Mouse (Mus musculus): ENCODE results near the gene Rnf220. TPM values are rescaled to one million over a fixed set of nuclear protein-coding genes. Genes with fewer than 3 reads are reported as not detected.
A peak's percentile ranks its signal among the peaks of the same experiment; 100 is the strongest.

The Rnf220 gene
- total RNA-seq, 2 experiments from 2014 or later: 40.6 to 84.3 TPM

DNA sequence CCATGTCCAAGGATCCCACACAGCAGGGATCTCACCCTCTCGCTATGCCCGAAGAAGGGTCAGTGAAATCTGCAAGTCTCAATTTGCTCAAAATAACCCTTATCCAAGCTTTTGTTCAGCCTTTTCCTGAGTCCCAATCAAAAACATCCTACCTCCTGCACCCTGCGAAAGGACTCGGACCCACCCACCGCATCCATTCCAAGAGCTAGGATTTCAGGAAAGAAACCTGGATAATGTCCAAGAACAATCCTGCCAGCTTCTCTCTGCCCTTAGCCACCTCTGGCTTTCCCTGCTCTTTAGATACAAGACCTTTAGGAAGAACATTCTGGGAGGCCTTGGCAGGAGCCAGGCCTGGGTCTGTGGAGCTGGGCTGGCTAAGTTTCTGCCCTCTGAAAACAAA is 144.8 kb downstream of the Rnf220 start:
- ATAC-seq (ENCODE audit: poor library complexity, severe bottlenecking): no peak

DNA sequence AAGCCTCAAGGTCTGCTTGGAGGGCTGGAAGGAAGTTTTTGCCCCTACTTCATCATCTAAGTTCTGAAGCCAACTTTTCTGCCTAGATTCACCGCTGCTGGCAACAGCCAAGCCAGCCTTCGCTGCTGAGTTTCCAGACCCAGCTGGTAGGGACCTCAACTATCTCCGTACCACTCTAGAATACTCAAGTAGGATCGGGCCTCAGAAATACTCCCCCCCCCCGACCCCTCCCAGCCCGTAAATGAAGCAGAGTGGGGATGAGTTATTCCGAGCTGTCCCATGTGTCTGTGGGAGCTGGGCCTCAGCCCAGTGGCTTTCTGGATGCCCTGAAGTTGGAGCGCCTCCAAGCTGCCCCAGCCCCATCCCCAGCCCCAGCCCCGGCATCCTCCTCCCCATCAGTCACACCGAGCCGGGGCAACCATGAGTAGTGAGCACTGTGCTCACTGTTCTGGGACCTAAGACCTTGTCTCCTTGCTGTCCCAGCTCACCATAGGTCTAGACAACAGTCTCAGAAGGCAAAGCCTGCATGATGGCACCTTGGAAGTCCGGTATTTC is 146.6 kb downstream of the Rnf220 start:
- ATAC-seq (ENCODE audit: poor library complexity, severe bottlenecking): no peak

DNA sequence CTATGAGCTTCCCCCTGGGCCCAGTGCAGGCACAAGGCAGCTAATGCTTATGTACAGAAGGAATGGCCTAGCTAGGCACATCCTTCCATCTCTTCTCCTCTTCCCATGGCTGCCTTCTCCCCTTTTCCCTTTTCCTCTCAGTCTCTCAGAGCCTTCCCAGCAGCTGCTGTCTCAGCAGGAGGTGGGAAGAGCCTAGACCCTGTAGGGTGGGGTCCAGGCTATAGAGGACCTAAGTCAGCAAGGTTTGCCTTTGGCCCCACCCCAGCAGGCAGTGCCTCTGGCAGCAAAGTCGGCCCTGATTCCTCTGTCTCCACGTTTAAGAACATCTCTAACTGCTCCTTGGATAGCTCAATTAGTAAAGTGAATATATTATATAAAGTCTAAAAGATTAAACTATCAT is 147.5 kb downstream of the Rnf220 start:
- no peak for ATAC-seq (ENCODE audit: poor library complexity, severe bottlenecking)

DNA sequence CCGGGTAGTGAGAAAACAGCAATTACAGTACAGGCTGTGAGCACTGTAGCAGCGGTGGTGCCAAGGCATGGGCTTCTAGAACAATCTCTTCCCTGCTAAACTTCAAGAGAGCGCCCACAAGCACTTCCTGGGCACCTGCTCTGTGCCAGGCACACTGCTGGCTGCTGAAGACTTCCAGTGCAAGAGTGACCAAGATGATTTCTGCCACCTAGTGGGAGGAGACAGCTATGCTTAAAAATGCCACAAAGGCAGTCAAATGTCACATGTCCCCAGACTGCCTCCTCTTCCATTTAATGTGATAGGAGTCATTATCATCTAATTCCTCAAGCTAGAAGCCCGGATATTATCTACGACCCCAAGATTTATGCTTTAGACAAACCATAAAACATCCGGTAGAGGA is 150.8 kb downstream of the Rnf220 start:
- peak; percentile 74 for ATAC-seq (ENCODE audit: poor library complexity, severe bottlenecking)

DNA sequence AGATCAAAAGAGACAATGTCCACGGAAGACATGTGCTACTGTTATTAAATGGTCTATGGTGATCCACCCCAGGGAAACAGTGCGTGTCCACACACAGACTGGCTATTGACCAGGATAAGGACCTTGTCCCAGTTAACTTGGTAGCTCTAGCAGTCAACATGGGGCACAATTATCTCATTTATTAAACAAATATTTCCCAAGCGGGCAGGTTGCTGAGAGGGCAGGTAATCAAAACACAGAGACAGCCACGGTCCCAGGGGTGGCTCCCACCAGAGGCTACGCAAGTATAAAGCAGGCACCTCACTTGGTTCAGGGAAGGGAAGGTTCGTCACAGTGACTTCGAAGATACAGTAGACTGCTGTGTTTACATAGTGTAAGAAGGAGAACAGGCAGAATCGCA is 153.5 kb downstream of the Rnf220 start:
- no peak for ATAC-seq (ENCODE audit: poor library complexity, severe bottlenecking)

DNA sequence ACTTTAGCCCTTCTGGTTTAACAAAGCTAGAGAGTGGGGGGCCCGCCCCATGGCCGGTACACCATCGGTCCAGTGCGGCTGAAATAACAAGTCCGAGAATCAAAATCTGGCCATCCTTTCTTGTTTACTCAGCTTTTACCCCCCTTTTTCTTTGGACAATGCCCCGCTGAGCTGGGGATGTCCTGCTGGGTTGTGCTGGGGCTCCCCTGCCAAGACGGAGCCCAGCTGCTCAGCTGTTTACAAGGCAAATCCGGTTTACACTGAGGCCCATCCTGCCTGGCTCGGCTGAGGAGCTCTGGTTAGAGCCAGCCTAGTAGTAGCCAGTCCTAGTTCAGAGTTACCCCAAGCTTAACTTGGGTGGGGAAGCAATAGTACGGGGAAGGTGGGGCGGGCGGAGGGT is 154.1 kb downstream of the Rnf220 start:
- ATAC-seq (ENCODE audit: poor library complexity, severe bottlenecking): no peak

DNA sequence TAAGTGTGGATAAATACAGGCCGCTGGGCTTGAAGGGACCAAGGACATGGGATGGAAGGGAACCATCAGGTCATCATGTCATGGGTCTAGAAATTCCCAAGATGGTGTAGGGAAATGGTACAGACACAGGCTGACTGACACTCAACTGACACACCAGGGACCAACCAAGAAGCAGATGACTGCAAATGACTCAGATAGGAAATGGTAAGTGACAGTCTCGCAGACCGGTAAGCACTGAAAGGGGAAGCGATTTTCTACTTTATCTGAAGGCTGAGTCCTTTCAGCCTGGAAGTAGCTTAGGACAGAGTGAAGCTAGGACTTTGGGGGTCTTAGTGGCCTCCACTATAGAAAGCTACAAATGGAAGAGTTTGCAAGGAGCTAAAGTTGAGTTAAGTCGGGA is 155.6 kb downstream of the Rnf220 start:
- ATAC-seq (ENCODE audit: poor library complexity, severe bottlenecking): 0 out of 2 replicates have a peak, but pooled peaks have one; percentile 21

DNA sequence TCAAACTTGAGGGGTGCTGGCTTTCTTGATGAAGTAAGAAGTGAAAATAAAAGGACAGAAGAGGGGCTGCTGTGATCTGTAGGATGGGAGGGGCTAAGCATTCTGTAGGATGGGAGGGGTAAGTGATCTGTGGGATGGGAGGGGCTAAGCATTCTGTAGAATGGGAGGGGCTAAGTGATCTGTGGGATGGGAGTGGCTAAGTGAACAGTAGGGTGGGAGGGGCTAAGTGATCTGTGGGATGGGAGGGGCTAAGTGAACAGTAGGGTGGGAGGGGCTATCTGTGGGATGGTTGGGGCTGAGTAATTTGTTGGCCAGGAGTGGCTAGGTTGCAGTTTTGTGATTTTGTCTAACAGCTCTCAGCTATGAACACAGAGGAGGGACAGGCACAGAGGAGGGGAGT is 157.1 kb downstream of the Rnf220 start:
- ATAC-seq (ENCODE audit: poor library complexity, severe bottlenecking): no peak

DNA sequence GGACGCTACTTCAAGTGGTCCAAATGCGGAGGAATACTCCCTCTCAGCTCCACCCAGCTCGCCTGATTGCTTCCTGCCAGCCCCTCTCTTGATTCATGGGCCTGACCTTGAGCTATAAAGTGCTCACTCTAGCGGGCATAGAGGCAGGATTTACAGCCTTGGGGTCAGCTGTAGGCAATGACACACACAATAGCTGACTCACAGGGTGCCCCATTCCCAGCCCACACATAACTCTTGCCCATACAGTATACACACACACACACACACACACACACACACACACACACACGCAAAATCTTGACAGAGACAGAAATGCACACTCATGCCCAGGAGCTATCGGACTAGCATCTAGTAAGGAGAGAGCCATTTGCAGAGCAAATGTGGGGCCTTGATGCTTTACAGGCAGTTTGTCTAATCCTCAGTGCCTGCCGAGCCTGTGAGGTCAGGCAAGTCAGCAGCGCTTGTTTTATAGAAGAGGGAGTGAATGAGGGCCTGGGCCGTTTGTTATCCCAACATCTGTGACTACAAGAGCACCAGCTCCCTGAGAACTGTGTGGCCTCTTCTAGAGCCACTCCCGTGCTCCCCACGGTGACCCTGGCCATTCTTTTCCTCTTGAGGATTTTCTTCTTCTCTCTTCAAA is 165.9 kb downstream of the Rnf220 start:
- no peak for ATAC-seq (ENCODE audit: poor library complexity, severe bottlenecking)

DNA sequence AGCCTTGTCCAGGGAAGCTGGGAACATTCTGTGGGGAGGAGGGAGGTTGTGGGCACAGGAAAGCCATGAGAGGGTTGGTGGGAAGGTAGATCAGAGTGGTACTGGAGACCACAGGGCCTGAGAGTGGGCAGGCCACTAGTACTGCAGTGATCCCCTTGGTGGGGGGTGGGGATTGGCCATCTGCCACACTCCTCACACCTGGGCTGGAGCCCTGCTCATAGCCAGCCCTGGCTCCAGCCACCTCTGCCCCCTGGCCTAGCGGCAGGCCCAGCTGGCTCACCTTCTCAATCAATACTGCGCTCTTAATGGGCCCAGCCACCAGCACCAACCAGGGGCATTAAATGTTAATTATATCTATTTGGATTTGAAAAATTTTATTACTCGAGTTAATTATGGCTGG is 166.7 kb downstream of the Rnf220 start:
- ATAC-seq (ENCODE audit: poor library complexity, severe bottlenecking): no peak

DNA sequence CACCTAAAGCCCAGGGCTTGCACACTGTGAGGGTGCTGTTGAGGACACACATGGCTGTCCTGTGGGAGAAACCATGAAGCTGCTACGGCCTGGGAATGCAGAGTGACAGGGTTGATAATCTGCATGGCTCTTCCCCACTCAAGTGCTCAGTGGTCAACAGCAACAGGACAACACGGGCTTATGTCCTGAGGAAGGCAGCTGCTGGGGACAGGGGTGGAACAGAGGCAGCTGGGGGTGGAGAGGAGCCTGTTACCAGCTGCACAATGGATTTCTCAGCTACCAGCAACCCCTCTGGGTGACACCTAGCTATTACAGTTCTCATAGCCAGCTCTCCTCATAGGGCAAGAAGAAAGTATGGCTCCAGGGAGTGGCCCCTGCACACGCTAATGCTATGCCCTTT is 169.9 kb downstream of the Rnf220 start:
- no peak for ATAC-seq (ENCODE audit: poor library complexity, severe bottlenecking)

DNA sequence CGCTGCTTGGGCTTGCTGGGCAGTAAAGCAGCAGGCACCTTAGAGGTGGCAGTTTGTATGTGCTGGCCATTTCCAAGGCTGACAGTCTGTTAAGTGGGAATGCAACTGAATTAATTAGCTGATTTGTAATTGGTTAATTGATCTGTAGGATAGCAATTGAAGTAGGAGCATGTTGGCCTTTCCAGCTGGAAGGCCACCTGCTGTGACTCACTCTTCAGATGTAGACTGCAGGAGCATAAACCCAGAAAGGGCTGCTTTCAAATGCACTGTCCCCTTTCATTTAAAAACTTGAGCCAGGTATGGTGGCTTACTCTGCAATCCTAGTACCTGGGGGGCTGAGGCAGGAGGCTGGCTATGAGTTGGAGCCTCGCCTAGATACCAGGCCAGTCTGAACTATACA is 171.8 kb downstream of the Rnf220 start:
- ATAC-seq (ENCODE audit: poor library complexity, severe bottlenecking): no peak

DNA sequence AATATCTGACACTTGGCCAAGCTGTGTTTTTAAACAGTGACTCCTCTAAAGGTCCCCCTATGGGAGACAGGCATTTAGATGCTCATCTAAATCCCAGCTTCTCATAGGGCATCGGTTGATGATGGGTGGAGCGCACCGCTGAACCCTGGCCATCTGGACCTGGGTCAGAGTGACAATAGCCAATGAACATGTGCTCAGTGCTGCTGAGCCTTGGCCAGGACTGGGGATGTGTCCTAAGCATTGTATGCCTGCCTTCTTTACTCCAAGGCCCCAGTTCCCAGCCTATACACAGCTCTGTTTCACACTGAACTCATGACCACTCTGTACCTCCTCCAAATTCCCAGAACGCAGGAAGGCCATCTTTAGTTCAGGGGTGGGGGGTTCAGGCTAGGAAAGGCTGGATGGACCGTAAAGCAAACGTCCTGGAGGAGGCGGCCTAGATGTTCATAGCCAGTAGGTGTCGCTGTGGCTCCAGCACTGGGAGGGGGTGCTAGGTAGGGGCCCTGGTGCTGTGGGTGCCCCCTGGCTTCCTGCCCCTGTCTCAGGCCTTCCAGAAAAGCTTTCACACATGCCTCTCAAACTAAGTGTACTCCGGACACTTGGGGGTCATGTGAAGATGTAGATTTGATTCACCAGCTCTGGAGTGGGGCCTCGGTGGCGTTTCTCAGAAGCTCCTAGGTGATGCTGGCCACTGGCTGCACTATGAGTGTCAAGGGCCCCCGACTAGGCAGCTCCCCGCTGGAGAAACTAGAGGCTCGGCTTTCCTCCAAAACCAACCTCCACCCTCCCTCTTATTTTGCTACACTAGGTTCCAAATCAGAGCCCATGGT is 173.1 kb downstream of the Rnf220 start:
- peak; percentile 64 for ATAC-seq (ENCODE audit: poor library complexity, severe bottlenecking)

DNA sequence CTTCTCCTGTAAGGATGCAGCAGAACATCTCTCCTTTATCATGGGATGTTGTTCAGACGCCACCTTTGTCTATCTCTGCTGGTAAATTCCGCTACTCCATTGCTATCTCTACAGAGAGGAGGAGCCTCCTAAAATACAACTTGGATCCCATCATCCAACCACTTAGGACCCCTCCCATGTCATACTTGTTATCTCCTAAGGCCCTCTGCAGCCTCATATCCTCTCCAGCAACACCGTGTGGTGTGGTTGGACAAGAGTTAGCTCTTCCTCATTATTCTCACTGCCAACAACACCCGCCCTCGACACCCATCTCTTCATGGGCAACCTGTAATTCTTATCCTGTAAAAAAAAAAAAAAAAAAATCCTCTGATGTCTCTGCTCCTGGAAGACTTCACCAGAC is 175.8 kb downstream of the Rnf220 start:
- ATAC-seq (ENCODE audit: poor library complexity, severe bottlenecking): no peak

DNA sequence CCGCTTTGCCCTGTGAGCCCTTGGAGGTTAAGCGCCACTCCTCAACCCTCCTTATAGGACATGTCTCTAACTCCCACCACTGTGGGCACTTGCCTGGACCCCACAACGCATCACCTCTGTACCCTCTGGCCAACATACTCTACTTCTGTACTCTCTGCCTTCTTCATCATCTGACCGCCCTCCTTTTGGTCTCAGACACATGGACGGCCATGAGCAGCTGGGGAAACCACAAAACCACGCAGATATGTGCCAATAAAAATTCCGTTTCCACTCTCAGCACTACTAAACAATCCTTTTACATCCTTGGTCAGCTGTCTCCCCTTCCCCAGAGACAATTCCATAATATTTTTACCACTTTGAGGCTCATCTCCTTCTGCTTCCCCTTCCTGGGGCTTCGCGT is 178.3 kb downstream of the Rnf220 start:
- no peak for ATAC-seq (ENCODE audit: poor library complexity, severe bottlenecking)

DNA sequence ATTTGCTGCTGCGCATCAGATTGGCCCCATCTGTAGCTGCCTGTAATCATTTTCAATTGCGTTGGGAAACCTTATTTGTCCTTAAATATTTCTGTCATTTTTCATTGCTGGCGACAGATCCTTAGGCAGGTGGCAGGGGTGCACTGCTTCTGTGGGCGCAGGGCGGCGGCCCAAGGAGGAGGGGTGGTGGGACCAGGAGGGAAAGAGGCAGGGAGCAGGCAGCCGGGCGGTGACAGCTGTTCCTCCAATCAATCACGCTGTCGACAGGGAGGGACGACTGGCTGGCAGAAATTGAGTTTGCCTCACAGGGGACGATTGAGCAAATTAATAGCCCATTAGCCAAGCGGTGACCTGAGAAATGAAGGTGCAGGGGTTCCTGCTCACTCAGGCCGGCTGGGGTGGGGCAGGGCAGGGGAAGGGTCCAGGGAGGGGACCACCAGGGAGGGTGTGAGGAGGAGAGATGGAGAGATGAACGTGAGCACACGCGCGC is 179.1 kb downstream of the Rnf220 start:
- ATAC-seq (ENCODE audit: poor library complexity, severe bottlenecking): no peak

DNA sequence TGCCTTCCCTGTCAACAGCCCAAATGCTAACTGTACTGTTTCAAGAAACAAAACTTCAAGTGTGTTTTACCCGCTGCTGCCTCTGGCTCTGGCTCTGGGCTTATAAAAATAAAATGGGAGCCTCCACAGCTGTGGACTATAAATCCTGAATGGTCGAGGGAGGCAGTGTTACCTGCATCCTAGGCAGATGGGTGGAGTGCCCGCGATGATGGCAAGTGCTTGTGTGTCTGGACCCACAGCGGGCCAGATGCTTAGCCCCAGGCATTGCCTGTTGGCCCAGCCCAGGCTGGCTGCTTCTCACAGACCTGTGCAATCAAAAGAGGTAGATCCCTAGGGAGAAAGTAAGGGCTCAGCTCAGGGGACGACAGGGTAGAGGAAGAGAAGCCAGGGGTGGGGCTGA is 180.1 kb downstream of the Rnf220 start:
- no peak for ATAC-seq (ENCODE audit: poor library complexity, severe bottlenecking)

DNA sequence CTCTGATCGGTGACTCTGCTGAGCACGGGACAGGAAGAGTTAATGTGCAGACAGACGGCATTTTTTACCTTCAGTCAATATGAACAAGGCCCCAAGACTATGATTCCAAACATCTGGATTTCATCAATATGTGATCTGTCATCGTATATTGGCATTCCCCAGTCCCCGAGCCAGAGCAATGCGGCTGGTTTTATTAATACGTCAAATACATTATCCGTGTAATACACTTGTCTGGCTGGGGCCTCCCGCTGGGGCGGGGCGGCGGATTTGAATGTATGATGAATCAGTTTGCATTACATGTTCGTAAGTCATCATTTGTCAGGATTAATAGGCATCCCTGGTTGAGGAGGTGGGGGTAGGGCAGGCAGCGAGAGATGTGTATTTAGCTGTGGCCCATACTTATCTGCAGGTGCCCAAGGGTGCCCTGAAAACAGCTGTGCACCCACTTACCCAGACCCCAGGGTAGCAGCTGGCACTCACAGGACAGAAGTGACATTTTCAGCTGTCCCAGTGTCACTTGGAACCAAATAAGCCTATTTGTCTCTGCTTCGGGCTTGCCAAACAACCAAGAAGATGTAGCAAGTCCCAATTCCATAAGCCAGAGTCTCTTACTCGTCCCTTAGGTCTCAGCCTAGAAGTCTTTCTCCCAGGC is 181.9 kb downstream of the Rnf220 start:
- no peak for ATAC-seq (ENCODE audit: poor library complexity, severe bottlenecking)

DNA sequence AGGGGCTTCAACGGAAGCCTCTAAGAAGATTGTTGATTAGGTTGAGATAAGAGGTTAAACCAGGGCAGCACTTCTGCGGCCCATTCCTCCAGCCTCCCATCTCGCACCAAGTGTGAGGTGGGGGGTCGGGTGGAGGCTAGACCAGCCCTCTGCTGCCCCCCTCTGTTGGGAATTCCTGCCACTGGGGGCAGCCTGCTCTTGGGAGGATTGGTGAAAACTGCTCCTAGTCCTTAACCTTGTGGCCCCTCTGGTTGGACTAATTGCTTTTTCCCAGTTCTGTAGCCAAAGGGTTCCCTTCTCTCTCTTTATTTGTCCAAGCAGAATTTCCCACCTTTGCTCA is 183.8 kb downstream of the Rnf220 start:
- ATAC-seq (ENCODE audit: poor library complexity, severe bottlenecking): no peak

DNA sequence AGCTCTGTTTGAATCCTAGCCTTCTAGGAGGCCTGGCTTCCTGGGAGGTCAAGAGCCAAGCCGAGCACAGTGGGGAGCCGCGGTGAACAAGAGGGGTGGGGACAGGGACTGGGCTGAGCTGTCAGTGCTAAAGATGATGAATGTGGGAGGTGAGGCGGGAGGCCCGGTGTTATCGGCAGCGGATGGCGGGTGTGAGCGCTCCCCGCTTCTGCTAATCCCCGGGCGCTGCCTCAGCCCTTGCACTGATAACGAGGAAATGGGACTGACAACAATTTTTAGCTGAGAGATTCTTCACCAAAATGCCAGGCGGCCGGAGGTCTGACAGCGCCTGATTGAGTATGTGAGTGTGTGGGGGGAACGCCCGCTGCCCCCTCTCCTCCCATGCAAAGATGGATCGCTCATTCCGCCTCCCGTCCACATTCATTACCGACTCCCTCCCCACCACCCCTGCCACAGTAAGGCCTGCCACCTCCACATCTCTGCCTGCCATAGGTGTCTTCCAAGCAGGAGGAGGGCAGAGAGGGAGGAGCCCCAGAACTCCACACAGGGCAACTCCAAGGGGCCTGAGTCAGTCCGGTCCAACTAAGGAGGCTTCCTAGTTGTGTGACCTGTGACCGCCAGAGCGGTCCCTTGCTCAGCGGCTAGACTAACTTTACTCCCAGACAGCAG is 184.3 kb downstream of the Rnf220 start:
- ATAC-seq (ENCODE audit: poor library complexity, severe bottlenecking): 0 out of 2 replicates have a peak, but pooled peaks have one; percentile 21

DNA sequence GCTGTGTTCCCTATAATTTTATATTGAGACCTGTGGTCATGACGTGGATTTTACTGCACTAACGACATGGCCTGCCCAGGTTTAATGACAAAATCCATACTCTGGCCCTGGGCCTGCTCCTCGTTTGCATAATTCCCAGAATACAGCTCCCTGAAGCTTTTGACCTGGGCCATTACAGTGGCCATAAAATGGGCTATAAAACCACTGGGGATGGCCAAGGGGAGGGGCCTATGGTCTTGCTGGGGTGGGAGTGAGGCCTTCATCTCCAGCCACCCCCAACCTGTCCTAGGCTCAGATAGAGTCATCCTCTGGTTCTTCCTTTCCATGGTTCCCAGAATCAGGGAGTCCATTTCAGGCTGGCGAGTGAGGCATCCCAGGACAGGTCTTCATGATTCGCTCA is 185.0 kb downstream of the Rnf220 start:
- ATAC-seq (ENCODE audit: poor library complexity, severe bottlenecking): no peak
